Mouse (Mus musculus) embryonic fibroblast, embryonic 13.5 days (primary cell): Measurements from ENCODE around the gene Slc10a4.

Experiments
- CTCF ChIP-seq: IDR thresholded peaks from 2 replicates; pipeline ENCODE4 v1.5.1; 2011; ENCODE audit warnings: mild to moderate bottlenecking, control low read depth, low read length, moderate library complexity, borderline replicate concordance; ENCODE audit not compliant: insufficient read depth
- POLR2A ChIP-seq: IDR thresholded peaks from 2 replicates; pipeline ENCODE4 v1.6.1; 2011; ENCODE audit warnings: low read depth, mild to moderate bottlenecking, control low read depth, low read length, moderate library complexity

DNA sequence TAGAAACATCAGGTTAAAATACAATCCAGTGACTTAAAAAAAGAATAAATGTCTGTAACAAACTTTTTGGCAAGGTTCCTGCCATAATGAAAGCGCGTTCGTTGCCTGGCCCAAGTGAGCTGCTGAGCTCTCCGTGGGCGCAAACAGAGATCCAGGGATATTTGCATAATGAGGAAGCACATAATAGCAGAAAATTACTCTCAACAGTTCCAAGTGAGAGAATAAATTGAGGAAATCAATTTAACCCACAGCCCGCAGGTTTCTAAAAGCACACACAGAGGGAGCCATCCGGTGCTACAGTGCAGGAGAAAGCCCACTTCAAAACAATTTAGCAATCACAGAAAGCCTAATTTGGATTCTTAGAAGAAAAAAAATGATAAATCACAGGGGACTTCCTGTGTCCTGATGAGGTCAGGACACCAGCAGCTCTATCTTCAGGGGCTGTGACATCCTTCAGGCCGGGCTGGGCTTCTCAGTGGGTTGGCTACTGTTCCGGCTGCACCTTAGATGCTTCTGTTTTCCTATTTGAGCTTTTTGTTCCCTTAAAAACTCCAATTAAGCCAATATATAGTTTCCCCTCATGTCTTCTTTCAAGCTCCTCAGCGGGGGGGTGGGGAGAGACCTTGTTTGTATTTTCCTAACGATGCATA is 54.9 kb downstream of the Slc10a4 start:
- TF ChIP-seq POLR2A (no peak), CTCF (no peak)
